Comparison of ENCODE assay signal across 14 mouse cellular contexts in genomic region chr8:13595861-13596260, GRCm38 (mm10). TPM values are rescaled to one million over a fixed set of nuclear protein-coding genes. Genes with fewer than 3 reads are reported as not detected.
DNase-seq lines count a peak whose midpoint lies in the region; ATAC-seq and TF ChIP-seq lines count a peak whose summit lies in the region.
"Had no signal": no experiment of that assay in that cellular context is flagged by ENCODE, and none has a peak within 500 bp of the region (broad histone marks: within the 10 kb centered on the region; RNA-seq: fewer than 3 reads in every experiment).

No protein-coding gene starts in this region.

- WGBS in heart, postnatal 0 days, result 89% methylated on average over 6 of the region's 6 CpGs
- 81% methylated on average over 6 of the region's 6 CpGs for WGBS in thymus, adult 2 months
- 85% methylated on average over 6 of the region's 6 CpGs for WGBS in stomach, postnatal 0 days

- ATAC-seq in heart, postnatal 0 days (ENCODE audit: insufficient read depth, low read depth), result no peak
- no peak for ATAC-seq in stomach, postnatal 0 days (ENCODE audit: low FRiP score, low TSS enrichment)

- DNase-seq in heart, postnatal 0 days (ENCODE audit: low spot score), result no peak
- no peak for DNase-seq in heart, adult 8-10 months (ENCODE audit: low spot score)
- DNase-seq in thymus, adult 2 months, result peak; percentile 27
- DNase-seq in thymus, postnatal 10 days (ENCODE audit: low spot score in 2 of 2), result no peak
- DNase-seq in cerebellum, postnatal 10 days, result peak; percentile 33 to 35
- no peak for DNase-seq in stomach, postnatal 0 days (ENCODE audit: low spot score)
- DNase-seq in testis, postnatal 10 days (ENCODE audit: low spot score), result no peak
- DNase-seq: heart, adult 18-20 months; left cerebral cortex, postnatal 4 days; right cerebral cortex, postnatal 25 days had no signal

- no peak for TF ChIP-seq POLR2A in thymus, adult 2 months (IDR thresholded peaks at IDR 0.05; ENCODE audit: control insufficient read depth, extremely low read depth, insufficient read depth, low read length, poor library complexity)

- H3K4me1 ChIP-seq in heart, postnatal 0 days (ENCODE audit: control insufficient read depth, insufficient read depth), result no peaks in the 10 kb centered on the region; the same call in 1 of the 2 replicates
- H3K4me1 ChIP-seq in thymus, adult 2 months (replicated peaks; ENCODE audit: control insufficient read depth, insufficient read depth, low read length), result peaks cover 42% of the 10 kb centered on the region
- no peaks in the 10 kb centered on the region for H3K4me1 ChIP-seq in stomach, postnatal 0 days (replicated peaks; ENCODE audit: control insufficient read depth, insufficient read depth)
- H3K4me1 ChIP-seq: hindbrain, embryonic 12.5 days had no signal

- H3K36me3 ChIP-seq in heart, postnatal 0 days (replicated peaks; ENCODE audit: control insufficient read depth, insufficient read depth, low read length), result peaks cover 35% of the 10 kb centered on the region
- H3K36me3 ChIP-seq in thymus, adult 2 months (ENCODE audit: control insufficient read depth, insufficient read depth, low read length), result no peaks in the 10 kb centered on the region
- H3K36me3 ChIP-seq in stomach, postnatal 0 days (ENCODE audit: control insufficient read depth, insufficient read depth, low read length), result peaks cover 10% of the 10 kb centered on the region

- H3K9me3 ChIP-seq in heart, postnatal 0 days (replicated peaks; ENCODE audit: control insufficient read depth, low read length), result no peaks in the 10 kb centered on the region
- no peaks in the 10 kb centered on the region for H3K9me3 ChIP-seq in stomach, postnatal 0 days (ENCODE audit: control insufficient read depth, low read length)
- H3K9me3 ChIP-seq: hindbrain, embryonic 12.5 days had no signal

- no peak overlapping the region for H3K27ac ChIP-seq in heart, postnatal 0 days (ENCODE audit: low read depth)
- no peak overlapping the region for H3K27ac ChIP-seq in thymus, adult 2 months (ENCODE audit: control insufficient read depth, insufficient read depth, low read length)
- no peak overlapping the region for H3K27ac ChIP-seq in stomach, postnatal 0 days (replicated peaks)
- H3K27ac ChIP-seq: hindbrain, embryonic 12.5 days had no signal

- TF ChIP-seq CTCF in heart, postnatal 0 days (IDR thresholded peaks at IDR 0.05; ENCODE audit: low read depth), result peak; percentile 6; the same call in 1 of the 2 replicates
- no peak for TF ChIP-seq CTCF in thymus, adult 2 months (IDR thresholded peaks at IDR 0.05; ENCODE audit: borderline replicate concordance, control insufficient read depth, extremely low read depth, insufficient read depth, low read length, poor library complexity)
- TF ChIP-seq CTCF in stomach, postnatal 0 days (IDR thresholded peaks at IDR 0.05; ENCODE audit: low read depth), result peak; percentile 39; the same call in 1 of the 2 replicates

- H3K27me3 ChIP-seq in heart, postnatal 0 days (ENCODE audit: control insufficient read depth, insufficient read depth, low read length), result no peaks in the 10 kb centered on the region
- no peaks in the 10 kb centered on the region for H3K27me3 ChIP-seq in thymus, adult 2 months (ENCODE audit: control insufficient read depth, insufficient read depth, low read length)
- no peaks in the 10 kb centered on the region for H3K27me3 ChIP-seq in stomach, postnatal 0 days (ENCODE audit: control insufficient read depth, insufficient read depth, low read length)
- H3K27me3 ChIP-seq: hindbrain, embryonic 12.5 days had no signal

- no peak overlapping the region for H3K4me3 ChIP-seq in heart, postnatal 0 days (ENCODE audit: low read depth, low read length)
- H3K4me3 ChIP-seq in thymus, adult 2 months (ENCODE audit: control insufficient read depth, insufficient read depth, low read length), result no peak overlapping the region
- no peak overlapping the region for H3K4me3 ChIP-seq in stomach, postnatal 0 days (ENCODE audit: low read depth, low read length)
- H3K4me3 ChIP-seq: hindbrain, embryonic 12.5 days had no signal

- no peak overlapping the region for H3K4me2 ChIP-seq in heart, postnatal 0 days (ENCODE audit: low read depth, low read length)
- H3K4me2 ChIP-seq in stomach, postnatal 0 days (replicated peaks; ENCODE audit: low read depth), result no peak overlapping the region
- H3K4me2 ChIP-seq: hindbrain, embryonic 12.5 days had no signal

- no peak for TF ChIP-seq EP300 in heart, postnatal 0 days (IDR thresholded peaks at IDR 0.05; ENCODE audit: low read depth)
- TF ChIP-seq EP300 in stomach, postnatal 0 days (optimal IDR thresholded peaks at IDR 0.05), result no peak

- no peak overlapping the region for H3K9ac ChIP-seq in heart, postnatal 0 days (replicated peaks; ENCODE audit: low read depth, low read length)
- no peak overlapping the region for H3K9ac ChIP-seq in stomach, postnatal 0 days (ENCODE audit: low read length)
- H3K9ac ChIP-seq: hindbrain, embryonic 12.5 days had no signal

RNA-seq across cellular contexts. Expression of gene 1700029H14Rik, which starts 33.6 kb away (rescaled TPM):
- not detected in 2 replicates for total RNA-seq in heart, postnatal 0 days (2014; rRNA removed; ENCODE audit: low replicate concordance)
- not detected in 2 replicates for polyA plus RNA-seq in heart, postnatal 0 days (2015; fragmentation: Nextera tagmentation; extraction: Ambion mirVana)
- not detected for total RNA-seq in heart, adult 8-10 months (2022)
- polyA plus RNA-seq in thymus, adult 2 months (2012; rRNA removed), result 0.18 and 0.30 TPM in 2 replicates
- not detected in 2 replicates for polyA plus RNA-seq in stomach, postnatal 0 days (2015; fragmentation: Nextera tagmentation; extraction: Ambion mirVana)
- total RNA-seq: ES-E14; heart, adult 18-20 months; left cerebral cortex, postnatal 4 days had no signal
- polyA plus RNA-seq: hindbrain, embryonic 12.5 days; large intestine, adult 2 months; neural tube, embryonic 14.5 days had no signal

Comparison
In these comparisons a context has a peak if more than half of its experiments do, and no peak if none do; other contexts are left out.
1. DNase-seq: peak in thymus, adult 2 months (single experiment) and cerebellum, postnatal 10 days (2 of 2); none in heart, postnatal 0 days (single experiment), heart, adult 8-10 months (single experiment), thymus, postnatal 10 days (0 of 2), stomach, postnatal 0 days (single experiment) and testis, postnatal 10 days (single experiment).